Mouse (Mus musculus) T-helper 2 cell (primary cell): Measurements from ENCODE around the gene Rassf2.

ENCODE experiments used
- in situ Hi-C: fragments of 300-600 bp; cut with MboI, MseI; formaldehyde crosslinking; loops from one replicate; pipeline ENCODE4 v1.15.1; 2025; ENCODE audit warnings: high pct_unique_total_duplicates

Gene Rassf2

DNA sequence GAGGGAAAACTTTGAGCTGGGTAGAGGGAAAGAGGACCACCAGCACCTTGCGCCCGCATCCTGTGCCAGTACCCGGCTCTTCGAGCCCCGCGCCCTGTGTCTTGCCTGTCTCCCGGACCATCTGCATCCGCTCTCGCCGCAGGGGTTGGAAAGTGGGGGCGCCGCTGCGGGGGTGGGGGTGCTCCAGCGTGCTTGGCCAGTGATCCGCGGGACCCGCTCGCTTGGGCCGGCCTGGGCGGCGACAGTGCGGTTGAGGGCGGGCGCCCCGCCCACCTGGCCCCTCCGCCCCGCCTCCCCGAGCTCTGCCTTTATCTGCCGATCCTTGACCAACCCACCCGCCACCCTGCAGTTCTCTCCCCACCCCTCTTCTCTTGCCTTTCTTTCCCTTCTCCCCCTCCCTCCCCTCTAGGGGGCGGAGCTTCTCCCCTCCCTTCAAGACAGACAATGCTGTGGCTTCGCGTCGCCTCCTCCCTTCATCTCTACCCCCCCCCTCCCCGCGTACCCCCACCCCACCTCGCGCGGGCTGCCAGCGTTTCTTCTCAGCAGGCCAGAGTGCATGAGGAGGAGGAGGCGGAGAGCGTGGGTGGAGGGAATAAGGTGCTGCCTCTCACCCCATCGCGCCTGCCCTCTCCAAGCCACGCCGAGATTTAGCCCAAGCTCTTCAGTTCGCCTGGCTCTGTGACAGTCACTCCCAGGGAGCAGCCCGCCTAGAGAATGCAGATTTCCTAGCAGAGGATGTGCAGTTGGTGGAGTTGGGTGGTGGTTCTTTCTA, at the start of gene Rassf2:
Rassf2 (minus strand) TSS at position 613 of the 772 bp plus-strand sequence.
- in situ Hi-C loops = loop anchor here (10.0 kb wide), 1 partner anchor 215 kb away; the partner anchor contains the start of gene Tmem230

DNA sequence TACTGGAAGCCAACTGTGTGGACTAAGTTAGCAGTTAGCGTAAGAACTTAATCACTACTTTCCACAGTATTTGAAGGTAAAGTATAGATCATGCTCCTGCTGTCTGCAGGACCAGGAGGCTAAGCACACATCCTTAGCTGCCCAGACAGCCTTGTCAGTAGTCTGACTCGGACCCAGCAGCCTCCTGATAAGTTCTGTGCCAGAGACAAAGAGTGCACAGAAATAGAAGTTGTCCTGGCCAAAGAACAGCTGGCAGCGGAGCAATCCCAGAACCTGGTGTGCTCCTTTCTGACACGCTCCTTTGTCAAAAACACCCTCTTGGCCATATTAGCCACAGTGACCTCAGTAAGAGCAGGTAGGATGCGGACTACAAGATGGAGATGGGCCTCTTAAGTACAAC, 49.1 kb upstream of the Rassf2 start:
- in situ Hi-C loops = no loop called here

DNA sequence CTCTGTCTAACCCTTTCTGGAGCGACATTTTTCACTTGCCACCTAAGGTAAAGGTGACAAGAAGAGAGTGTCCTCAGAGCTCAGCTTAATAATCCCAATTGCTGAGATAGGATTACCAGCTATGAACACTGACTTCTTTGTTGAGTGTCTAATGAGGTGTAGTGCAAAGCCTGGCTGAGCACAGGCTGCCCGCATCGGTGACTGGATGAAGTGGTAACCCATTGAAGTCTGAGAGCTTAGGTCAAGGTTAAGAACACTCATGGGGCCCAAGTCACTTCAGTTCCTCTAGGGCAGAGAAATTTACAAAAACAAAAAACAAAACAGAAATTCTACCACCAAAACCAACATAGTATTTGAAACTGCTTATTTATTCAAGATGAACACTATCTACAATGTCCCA, 43.0 kb upstream of the Rassf2 start:
- in situ Hi-C loops = no loop called here

DNA sequence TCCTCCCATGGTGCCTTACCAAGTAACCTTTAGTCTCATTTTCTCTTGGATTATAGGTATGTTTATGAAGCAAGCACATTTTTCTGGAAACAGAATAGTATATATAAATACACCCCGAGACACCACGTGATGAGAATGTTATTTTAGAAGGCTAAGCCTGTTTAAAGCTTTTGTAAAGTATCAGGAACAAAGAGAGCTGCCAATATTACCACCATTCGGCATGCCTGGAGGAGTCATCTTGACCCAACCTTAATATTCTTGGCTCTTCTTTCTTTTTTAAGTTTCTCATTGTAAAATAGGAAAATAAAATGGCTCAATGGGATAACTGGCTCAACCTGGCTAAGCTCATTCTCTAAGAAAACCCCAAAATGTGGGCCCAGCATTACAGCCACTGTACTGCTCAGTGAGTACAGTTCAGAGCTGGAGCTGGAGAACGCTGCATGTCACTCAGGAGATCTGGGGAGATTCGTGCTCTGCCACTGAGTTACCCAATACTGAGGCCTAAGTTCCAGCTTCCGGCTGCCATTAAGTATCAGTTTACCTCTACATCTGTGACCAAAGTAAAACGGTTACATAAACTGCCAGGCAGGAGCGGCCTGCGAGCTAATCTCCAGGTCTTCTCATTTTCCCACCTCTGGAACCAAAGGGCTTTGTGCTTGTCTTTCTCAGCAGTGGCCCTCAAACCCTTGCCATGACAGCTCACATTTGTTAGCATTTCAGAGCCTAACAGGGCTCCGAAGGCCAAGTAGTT, 40.1 kb upstream of the Rassf2 start:
- in situ Hi-C loops = no loop called here

GRCm38 (mm10) chr2:132064185-132064831, 34.2 kb upstream of the Rassf2 start:
- in situ Hi-C loops = no loop called here

GRCm38 (mm10) chr2:132063776-132064175, 33.7 kb upstream of the Rassf2 start:
- in situ Hi-C loops = no loop called here

DNA sequence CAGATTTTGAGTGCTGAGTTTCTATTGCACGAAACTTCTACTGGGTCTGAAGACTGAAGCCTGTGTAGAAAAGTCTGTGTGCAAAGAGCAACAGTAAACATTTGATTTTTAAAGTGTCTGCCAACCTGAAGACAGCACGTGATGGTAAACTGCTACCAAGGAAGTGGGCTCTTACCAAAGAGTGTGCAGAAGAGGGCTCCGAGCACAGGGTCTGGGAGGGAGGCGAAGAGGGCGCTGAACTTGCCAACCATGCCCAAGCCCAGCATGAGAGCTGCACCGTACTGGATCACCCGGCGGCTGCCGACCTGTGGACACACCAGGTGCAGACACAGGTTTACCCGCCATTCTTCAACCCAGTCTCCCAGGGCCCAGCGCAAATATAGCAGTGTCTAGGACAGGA, 31.8 kb upstream of the Rassf2 start:
- in situ Hi-C loops = no loop called here

- in situ Hi-C loops = no loop called here
These were observed 29.9 kb upstream of the Rassf2 start for GRCm38 (mm10) chr2:132059919-132060318.

GRCm38 (mm10) chr2:132055349-132055753, 25.3 kb upstream of the Rassf2 start:
- in situ Hi-C loops = no loop called here

DNA sequence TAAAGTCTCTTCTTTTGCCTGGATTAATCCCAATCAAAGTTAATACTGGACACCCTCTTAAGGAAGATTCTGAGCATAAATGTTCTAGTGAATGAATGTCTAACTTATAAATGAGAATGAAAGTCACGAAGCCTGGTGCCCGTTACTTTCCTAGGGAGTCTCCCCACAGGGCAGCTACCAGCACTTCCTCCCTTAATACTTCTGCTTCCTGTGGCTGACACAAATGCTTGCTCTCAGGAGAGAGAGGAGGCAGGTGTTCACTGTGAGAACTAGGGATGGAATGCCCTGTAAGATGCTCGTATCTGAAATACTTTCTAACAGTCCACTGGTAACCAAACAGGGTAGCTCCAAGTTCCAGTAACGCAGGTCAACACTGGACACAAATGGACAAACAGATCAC, 23.8 kb upstream of the Rassf2 start:
- in situ Hi-C loops = no loop called here

DNA sequence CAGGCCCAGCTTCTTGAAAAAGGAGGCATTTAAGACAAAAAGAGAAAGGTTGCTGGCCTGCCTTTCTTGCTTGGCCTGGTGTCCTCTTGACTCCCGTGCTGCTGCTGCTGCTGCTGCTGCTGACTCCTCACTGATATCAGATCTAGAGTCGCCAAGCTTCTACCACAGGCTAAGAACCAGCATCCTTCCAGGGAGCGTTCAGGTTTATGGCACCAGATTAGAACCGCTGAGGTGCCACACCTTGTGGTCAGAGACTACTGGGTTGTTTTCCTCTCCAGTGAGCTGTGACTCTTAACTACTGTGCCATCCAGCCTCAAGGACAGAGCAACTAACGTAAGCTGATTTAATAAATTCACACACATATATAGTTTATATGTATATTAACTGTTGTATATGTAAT, 21.7 kb upstream of the Rassf2 start:
- in situ Hi-C loops = no loop called here

DNA sequence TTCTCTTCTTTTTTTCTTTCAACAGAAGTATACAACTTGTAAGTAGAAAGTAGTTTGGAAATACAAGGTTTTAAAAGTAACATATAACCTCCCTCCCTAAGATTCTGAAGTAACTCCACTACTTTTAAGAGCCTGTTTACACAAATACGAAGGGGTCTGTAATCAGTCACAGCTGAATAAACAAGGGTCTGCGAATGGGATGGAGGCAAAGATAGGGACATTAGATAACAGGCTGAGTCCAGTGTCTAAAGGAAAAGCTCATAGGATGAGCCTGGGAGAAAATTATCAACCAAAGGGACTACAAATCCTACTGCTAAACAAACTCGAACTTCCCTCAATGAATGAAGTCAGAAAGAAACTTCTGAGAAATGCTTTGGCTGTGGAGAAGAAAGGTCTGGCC, 19.9 kb upstream of the Rassf2 start:
- in situ Hi-C loops = no loop called here

DNA sequence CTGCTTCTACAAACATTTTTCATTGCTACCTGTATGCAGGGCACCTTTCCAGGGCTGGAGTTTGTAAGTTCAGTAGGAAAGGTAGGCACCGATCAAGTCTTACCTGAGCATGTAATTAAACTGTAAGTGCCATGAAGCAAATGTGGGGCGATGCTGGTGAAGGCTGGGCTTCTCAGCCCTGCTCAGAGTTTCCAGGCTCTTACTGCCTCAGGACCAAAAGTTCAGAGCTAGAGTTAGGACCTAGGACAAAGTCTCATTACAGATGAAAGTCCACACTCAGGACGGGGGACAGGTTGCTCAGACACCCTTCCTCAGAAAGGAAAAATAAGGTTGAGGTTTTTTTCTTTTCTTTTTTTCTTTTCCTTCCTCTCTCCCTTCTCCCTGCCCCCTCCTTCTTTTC, 19.4 kb upstream of the Rassf2 start:
- in situ Hi-C loops = no loop called here

- in situ Hi-C loops = no loop called here
These were observed 18.2 kb upstream of the Rassf2 start for GRCm38 (mm10) chr2:132048143-132048772.

DNA sequence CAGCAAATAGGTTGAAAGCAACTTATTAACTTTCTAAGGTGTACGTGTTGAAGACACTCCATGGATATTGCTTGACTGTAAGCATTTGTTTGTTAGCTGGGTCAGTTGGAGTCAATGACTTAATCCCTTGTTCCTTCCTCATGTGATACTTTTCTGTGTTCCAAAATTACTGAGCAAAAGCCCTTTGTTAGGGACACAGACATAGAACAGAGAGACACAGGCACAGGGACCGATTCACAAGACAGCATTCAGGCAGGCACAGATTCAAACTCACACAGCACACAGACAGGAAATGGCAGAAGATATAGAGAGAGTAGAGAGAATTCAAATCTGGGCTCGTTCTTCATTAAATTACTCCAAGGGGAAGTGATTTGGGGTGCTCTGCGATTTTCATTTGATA, 17.3 kb upstream of the Rassf2 start:
- in situ Hi-C loops = no loop called here

DNA sequence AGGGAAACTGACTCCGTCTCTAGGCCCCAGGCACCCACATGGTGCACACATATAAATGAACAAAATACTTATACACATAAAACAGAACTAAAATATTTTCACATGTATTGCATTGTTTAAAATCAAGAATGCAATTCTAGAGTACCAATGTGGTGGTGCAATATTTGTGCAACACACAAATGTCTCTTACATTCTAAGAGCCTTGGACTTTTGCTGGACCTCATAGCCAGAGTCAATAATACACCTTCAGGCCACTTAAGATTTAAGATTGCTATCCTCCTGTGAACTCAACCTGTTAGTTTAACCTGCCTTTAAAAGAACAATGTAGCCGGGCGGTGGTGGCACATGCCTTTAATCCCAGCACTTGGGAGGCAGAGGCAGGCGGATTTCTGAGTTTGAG, 16.6 kb upstream of the Rassf2 start:
- in situ Hi-C loops = no loop called here

DNA sequence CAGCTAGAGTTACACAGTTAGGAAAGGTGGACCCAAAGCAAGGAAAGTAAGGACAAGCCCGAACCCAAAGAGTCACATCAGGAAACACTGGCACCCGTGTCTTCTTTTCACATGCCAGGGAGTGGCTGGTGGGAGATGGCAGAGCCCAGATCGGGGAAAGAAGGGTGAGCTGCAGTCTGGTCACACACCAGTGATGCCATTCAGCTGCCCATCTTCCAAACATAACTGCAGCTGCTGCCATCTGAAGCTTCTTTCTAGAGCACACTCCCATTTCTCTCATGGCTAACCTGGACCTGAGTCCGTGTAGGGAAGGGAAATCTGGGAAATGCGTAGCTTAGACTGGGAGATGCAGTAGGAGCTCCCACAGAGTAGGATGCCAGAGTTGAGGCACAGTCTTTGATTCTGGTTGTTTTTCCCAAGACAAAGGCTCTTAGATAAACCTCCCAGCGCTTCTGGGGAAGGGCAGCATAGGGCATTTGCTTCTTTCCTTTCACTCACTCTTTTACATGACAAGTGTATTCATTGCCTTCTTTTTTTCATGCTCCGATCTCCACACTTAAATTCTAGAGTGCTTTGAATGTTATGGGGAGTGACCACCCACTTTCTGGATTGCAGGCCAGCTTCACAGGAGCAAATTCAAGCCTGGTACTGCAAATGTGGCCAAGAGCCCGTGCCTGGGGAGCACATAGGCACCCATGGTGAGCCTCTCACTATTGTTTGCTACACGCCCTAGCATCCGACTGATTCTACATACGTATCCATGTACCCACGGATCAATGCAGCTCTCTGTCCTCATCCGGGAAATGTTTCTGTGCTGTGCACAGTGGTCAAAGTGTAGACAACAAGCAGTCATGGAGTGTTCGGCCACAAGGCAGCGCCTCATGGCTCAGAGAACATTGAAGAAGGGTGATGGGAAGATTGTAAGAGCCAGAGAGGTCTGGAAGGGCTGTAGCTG, 14.5 kb upstream of the Rassf2 start:
- in situ Hi-C loops = no loop called here

DNA sequence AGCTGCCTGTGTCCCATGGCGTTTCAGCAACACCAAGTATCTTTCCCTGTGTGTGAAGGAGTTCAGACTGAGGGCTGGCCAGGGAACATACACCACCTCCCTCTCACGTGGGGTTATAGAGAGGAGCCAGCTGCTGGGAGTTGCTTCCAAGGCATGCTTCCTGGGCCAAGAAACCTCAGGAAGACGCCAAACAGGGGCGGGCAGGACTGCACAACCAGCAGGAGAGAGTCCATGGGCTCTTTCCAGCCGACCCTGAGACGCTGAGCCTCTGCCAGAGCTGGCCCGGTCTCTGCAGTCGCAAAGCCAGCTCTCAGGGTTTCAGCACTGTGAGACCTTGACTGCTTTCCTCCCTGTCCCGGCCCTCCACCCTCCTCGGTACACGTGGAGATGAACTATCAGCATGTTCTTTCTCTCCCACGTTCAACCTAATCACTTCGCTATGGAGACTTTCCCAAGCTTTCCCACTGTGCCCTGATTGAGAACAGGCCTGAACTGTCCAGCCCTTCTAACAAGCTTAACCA, 13.1 kb upstream of the Rassf2 start:
- in situ Hi-C loops = no loop called here

GRCm38 (mm10) chr2:132039894-132040293, 9.8 kb upstream of the Rassf2 start:
- in situ Hi-C loops = loop anchor here (10.0 kb wide), 1 partner anchor 205 kb away; the partner anchor contains the start of gene Tmem230

- in situ Hi-C loops = loop anchor here (10.0 kb wide), 1 partner anchor 208 kb away; the partner anchor contains the start of gene Tmem230
These were observed 6.3 kb upstream of the Rassf2 start for GRCm38 (mm10) chr2:132036326-132036725.
